Mouse (Mus musculus) cerebellum, adult (tissue): ENCODE data around the gene Dnaaf3.

Source experiments
- ATAC-seq: cut with Nextera tagmentation; 2 replicates; pipeline ENCODE4 v1.9.2; 2017; ENCODE audit warnings: mild to moderate bottlenecking, moderate library complexity, mixed read lengths; ENCODE audit not compliant: insufficient number of reproducible peaks, low FRiP score, low TSS enrichment

Gene Dnaaf3

GRCm38 (mm10) chr7:4523205-4524130 lies 8.8 kb downstream of the Dnaaf3 start:
- ATAC-seq, result no peak

GRCm38 (mm10) chr7:4522292-4522691 lies 10.0 kb downstream of the Dnaaf3 start:
- ATAC-seq, result no peak

- ATAC-seq, result no peak
Measured at GRCm38 (mm10) chr7:4521231-4522003, 10.8 kb downstream of the Dnaaf3 start.

GRCm38 (mm10) chr7:4518487-4518886 lies 13.8 kb downstream of the Dnaaf3 start:
- no peak for ATAC-seq

- no peak for ATAC-seq
Measured at GRCm38 (mm10) chr7:4516332-4517050, 15.8 kb downstream of the Dnaaf3 start, which contains the start of gene Tnnt1. Gene Tnnt1, minus strand, starts transcription at chr7:4516382.

GRCm38 (mm10) chr7:4515853-4516252 lies 16.4 kb downstream of the Dnaaf3 start:
- ATAC-seq, result no peak

DNA sequence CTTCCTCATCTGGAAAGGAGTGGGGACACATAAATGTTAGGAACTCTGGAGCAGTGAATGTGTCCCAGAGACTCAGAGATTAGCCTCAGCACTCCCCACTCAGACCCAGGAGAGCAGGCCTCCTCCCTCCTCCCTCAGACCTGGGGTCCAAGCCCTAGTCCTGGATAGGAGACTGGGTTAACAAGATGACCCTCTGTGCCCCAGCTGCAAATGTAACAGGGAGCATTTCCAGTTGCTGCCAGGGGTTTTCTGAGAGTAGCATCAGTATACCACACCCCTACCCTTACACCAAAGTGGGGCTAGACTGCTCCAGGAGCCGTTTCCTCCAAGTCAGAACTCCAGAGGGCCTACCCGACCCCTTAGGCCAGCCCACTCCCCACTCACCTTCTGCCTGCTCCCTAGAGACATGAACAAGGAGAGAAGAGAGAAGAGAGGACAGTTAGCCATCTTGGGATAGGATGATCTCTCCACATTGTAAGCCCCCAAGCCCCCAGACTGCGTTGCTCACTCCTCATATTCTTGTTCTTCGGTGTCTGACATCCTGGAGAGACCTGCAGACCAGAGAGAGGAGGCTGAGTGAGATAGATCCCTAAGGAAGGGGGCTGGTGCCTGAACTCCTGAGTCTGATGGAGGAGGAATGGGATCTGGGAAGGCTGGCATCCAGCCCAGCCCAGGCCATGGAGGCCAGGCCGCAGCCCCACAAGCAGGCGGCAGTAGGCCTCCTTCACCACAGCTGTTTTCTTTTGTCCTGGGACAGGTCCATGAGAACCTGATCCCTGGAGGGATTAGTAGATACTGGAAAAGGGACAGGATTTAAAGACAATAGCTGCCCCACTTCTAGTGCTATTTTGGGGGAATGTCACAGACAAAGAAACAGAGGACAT lies 18.2 kb downstream of the Dnaaf3 start:
- ATAC-seq, result no peak

DNA sequence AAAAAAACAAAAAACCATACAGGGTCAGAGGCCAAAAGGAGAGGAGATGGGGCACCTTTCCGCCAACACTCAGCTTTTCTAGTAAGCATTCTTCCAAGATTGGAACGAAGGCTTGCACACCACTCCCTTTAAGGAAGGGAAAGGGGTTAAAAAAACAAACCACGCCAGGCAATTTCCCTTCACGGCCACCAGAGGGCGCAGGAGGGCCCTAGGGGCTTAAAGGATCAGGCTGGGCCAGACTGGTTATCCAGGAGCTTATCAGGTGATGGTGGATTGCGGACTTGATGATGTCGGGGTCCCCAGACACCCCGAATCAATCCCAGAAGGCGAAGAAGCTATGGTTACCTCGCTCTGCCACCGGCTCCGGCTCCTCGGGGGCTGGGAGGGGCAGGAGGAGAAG lies 19.0 kb downstream of the Dnaaf3 start:
- no peak for ATAC-seq

GRCm38 (mm10) chr7:4511489-4512224 lies 20.6 kb downstream of the Dnaaf3 start:
- ATAC-seq, result no peak

DNA sequence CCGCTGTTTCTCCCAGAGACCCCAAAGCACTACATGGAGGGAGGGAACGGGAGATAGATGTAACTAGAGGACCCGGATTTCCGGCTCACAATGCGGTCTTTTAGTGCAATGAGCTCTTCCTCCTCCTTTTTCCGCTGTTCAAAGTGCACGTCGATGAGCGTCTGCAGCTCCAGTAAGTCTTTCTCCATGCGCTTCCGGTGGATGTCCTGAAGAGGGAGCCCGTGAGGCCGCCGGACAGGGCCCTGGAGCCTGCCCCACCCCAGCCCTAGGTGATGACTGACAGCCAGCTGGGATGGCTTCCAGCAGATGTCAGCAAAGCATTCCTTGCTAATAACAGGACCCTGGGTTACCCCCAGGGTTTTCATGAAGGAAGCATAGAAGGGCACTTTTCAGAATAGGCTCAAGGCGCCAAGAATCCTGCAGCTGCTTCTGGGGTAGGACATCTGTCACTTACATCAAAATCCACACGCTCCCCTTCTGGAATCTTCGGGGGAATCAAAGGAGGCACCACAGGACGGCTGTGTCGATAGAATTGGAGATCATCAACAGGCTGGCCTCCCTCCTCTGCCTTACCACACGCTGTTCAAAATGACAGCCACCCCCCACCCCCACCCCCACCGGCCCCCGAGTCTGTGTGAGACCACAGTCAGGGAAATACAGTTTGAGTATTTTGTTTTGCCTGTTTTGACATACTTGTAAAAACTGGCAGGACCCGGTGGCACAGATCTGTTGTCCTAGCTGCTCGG lies 22.2 kb downstream of the Dnaaf3 start:
- ATAC-seq, result no peak

DNA sequence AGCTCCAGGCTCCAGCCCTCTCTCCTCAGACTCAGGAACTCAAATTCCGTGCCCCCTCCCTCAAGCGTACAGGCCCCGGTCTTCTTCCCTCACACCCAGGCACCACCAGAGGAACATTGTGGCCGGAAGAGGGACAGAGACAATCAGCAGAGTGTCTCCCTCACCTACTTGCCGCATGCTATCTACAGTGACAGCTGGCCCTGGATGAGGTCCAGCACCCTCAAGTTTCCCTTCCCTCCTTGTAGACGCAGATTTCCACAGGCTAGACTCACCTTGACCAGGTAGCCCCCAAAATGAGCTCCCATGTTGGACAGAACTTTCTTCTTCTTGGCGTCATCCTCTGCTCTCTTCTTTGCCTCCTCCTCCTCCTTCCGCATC lies 23.5 kb downstream of the Dnaaf3 start:
- no peak for ATAC-seq

DNA sequence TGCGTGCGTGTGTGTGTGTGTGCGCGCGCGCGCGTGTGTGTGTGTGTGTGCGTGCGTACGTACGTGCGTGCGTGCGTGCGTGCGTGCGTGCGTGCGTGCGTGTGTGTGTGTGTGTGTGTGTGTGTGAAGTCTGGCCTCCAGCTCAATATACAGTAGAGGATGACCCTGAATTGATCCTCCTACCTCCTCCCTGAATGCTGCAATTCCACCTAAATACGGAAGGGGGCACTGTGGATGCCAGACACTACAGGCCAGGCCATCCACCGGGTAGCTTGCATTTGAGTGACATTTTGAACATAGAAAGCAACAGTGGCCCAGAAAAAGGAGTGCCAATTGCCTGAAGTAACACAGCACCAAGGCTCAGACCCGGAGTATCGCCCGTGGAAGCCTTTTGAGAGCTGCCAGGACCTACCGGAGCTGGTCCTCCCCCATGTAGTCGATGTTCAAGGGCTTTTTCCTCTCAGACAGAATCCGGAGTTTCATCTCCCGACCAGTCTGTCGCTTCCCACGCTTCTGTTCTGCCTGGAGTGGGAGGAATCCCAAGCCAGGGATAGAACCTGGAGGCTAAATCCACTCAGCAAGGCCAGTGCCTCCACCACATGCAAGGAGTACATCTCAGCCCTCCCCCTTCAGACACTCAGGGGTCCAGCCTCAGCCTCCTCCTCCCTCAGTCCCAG lies 24.1 kb downstream of the Dnaaf3 start:
- ATAC-seq, result no peak

DNA sequence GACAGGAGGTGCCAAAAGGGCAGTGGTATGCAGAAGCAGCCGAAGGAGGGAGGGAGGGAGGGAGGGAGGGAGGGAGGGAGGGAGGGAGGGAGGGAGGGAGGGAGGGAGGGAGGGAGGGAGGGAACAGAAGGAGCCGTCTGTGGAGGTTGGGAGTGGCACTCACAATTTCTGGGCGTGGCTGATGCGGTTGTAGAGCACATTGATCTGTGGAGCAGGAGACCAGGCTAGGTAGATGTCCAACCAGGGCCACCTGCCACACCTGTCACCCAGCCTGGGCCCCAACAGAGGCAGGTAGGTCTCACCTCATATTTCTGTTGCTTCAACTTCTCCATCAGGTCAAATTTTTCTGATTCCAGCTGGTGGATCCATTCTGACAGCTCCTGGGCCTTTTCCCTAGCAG lies 25.0 kb downstream of the Dnaaf3 start:
- no peak for ATAC-seq

- ATAC-seq, result no peak
Measured at GRCm38 (mm10) chr7:4504646-4505435, 27.4 kb downstream of the Dnaaf3 start.

DNA sequence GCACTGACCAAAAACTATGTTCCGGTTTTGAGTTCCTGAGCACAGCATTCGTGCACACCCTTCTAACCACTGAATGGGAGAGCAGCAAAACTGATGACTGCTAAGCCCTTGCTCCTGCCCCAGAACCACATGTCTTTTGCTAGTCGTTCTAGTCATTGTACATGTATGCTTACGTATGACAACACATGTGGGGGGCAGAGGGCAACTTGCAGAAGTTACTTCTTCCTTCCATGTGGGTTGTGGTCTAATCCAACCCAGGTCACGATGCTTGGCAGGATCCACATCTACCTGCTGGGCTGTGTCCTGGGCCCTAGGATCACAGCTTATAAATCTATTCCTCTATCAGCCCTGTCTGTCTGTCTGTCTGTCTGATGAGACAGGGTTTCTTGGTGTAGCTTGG lies 28.4 kb downstream of the Dnaaf3 start:
- ATAC-seq, result no peak

DNA sequence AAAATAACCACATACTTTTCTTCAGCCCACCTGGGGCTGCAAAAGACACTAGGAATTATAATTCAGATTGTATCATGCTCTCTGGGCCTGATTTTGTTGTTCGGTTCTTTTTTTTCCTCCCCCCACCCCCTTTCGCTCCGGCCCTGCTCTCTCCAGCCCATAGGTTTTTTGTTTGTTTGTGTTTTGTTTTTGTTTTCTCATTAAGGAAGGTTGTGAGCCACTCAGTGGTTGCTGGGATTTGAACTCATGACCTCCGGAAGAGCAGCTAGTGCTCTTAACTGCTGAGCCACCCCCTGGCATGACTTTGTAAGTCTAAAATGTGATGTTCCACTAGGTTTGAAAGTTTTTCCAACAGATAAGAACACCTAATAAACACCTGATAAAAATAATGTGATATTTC lies 29.2 kb downstream of the Dnaaf3 start:
- no peak for ATAC-seq

GRCm38 (mm10) chr7:4502421-4503090 lies 29.7 kb downstream of the Dnaaf3 start:
- no peak for ATAC-seq
